Mouse (Mus musculus): Measurements from ENCODE around the gene Enox2. TPM values are rescaled to one million over a fixed set of nuclear protein-coding genes. Genes with fewer than 3 reads are reported as not detected.
"Not testable (repeated sequence)": the region's sequence is repeated elsewhere in the genome, so short reads cannot be mapped to it uniquely, and the experiment has no call there.

Enox2 gene
- polyA plus RNA-seq, 1 experiment from 2014 or later: 12.5 TPM

- no peak overlapping the region for H3K4me2 ChIP-seq
- H3K27ac ChIP-seq: no peak overlapping the region; the same call in 1 of the 2 replicates
- H3K4me3 ChIP-seq: no peak overlapping the region
- no peak overlapping the region for H3K9ac ChIP-seq
- no peaks in the 10 kb centered on the region for H3K36me3 ChIP-seq
- no peak for ATAC-seq (ENCODE audit: low FRiP score)
- H3K4me1 ChIP-seq (replicated peaks): no peaks in the 10 kb centered on the region
- no peaks in the 10 kb centered on the region for H3K27me3 ChIP-seq
- H3K9me3 ChIP-seq: no peaks in the 10 kb centered on the region
- WGBS: 40% methylated on average over 3 of the region's 3 CpGs
These were observed 163.2 kb downstream of the Enox2 start for GRCm38 (mm10) chrX:49124774-49125429.

DNA sequence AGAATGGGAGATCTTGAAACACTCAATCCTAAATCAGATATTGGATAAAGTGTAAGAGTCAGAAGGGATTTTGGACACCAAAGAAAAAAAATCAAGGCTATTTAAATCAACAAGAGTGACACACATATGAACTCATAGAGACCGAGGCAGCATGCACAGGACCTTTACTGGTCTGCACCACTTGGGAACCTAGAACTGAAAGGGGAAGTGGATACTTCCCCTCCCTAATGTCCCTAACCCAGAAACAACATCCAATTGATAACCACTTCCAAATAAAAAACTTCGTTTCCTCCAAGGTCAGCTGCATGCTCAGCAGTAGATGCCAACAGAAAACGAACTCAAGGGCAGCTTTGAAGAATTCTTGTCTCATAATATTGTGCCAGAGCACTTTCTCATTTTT, 171.6 kb downstream of the Enox2 start:
- H3K9me3 ChIP-seq: no peaks in the 10 kb centered on the region
- no peak for ATAC-seq (ENCODE audit: low FRiP score)
- H3K36me3 ChIP-seq: no peaks in the 10 kb centered on the region
- no peaks in the 10 kb centered on the region for H3K4me1 ChIP-seq (replicated peaks)
- H3K27ac ChIP-seq: no peak overlapping the region
- H3K27me3 ChIP-seq: no peaks in the 10 kb centered on the region
- no peak overlapping the region for H3K4me2 ChIP-seq
- H3K9ac ChIP-seq: no peak overlapping the region
- WGBS: 84% methylated on average over 3 of the region's 3 CpGs
- no peak overlapping the region for H3K4me3 ChIP-seq

DNA sequence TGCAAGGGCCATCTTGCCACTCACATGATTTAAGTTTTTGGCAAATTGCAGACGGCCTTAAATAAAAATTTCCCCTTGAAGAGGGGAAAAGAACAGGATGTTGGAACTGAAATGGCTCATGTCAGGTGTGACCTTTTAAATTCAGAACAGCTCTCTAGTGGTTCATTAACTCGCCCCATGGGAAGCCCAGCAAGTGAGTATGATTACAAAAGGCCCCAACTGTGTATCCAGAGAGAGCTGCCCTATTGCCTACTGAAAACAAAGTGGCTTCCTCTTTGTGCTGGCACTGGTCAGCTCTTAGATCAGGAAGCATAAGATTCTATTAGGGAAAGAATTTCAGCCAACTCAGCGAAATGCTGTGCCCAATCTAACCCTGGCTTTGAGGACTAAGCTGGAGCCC, 175.6 kb downstream of the Enox2 start:
- Histone ChIP-seq H3K4me2 (no peak overlapping the region), H3K4me3 (no peak overlapping the region), H3K9ac (no peak overlapping the region), H3K9me3 (no peaks in the 10 kb centered on the region), H3K4me1 (replicated peaks) (no peaks in the 10 kb centered on the region), H3K27me3 (no peaks in the 10 kb centered on the region), H3K36me3 (no peaks in the 10 kb centered on the region), H3K27ac (no peak overlapping the region)
- WGBS: 36% methylated on average over 3 of the region's 3 CpGs
- ATAC-seq (ENCODE audit: low FRiP score): no peak

GRCm38 (mm10) chrX:49100542-49100941, 187.5 kb downstream of the Enox2 start:
- not testable (repeated sequence) for H3K27ac ChIP-seq; ATAC-seq (ENCODE audit: low FRiP score); H3K36me3 ChIP-seq; H3K9me3 ChIP-seq; H3K27me3 ChIP-seq; H3K4me3 ChIP-seq; H3K4me1 ChIP-seq (replicated peaks); H3K9ac ChIP-seq; H3K4me2 ChIP-seq
- WGBS: 86% methylated on average over 1 of the region's 1 CpGs

DNA sequence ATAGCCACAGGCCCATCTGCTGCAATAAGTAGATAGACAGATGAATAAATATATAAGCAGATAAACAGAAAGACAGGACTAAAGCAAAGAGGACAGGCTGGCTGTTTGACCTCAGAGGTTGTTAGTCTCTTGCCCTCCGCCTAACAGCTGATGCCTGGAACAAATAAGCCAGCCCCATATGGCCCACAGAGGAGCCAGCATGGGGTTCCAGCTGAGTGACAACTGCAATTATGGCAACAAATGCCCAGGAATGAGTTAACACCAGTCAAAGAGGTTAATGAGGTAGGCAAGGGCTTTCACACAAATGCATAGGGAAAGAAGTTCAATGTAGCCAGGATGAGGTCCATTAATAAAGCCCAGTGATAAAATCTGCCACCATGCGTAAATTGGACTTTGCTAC, 191.8 kb downstream of the Enox2 start:
- no peak for ATAC-seq (ENCODE audit: low FRiP score)
- Histone ChIP-seq H3K36me3 (no peaks in the 10 kb centered on the region), H3K9ac (no peak overlapping the region), H3K27ac (no peak overlapping the region), H3K4me1 (replicated peaks) (peaks cover 6% of the 10 kb centered on the region; the same call in 1 of the 2 replicates), H3K4me2 (no peak overlapping the region), H3K4me3 (no peak overlapping the region), H3K9me3 (no peaks in the 10 kb centered on the region), H3K27me3 (no peaks in the 10 kb centered on the region)
- 37% methylated on average over 2 of the region's 2 CpGs for WGBS

DNA sequence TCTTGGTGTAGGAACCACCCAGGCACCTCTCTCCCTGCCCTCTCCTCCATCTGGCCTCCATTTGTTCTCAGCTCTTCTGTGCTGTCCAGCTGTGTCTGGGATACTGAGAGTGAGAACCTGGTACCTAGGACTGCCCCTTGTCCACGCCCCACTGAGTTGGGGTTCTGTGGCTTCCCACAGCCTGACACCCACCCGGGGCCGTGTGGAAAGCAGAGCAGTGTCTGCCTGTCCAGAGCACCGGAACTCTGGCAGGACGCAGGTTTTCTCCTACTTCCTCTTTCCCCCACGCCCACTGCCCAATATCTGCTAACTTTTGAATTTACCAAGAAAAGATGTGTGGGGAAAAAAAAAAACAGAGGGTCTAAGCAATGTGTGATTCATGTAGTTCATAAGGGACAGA, 213.0 kb downstream of the Enox2 start:
- no peaks in the 10 kb centered on the region for H3K27me3 ChIP-seq
- no peaks in the 10 kb centered on the region for H3K36me3 ChIP-seq
- H3K4me2 ChIP-seq: no peak overlapping the region
- H3K4me1 ChIP-seq (replicated peaks): no peaks in the 10 kb centered on the region
- H3K9ac ChIP-seq: no peak overlapping the region
- no peaks in the 10 kb centered on the region for H3K9me3 ChIP-seq
- WGBS: 86% methylated on average over 6 of the region's 6 CpGs
- H3K27ac ChIP-seq: no peak overlapping the region
- ATAC-seq (ENCODE audit: low FRiP score): no peak
- H3K4me3 ChIP-seq: no peak overlapping the region

DNA sequence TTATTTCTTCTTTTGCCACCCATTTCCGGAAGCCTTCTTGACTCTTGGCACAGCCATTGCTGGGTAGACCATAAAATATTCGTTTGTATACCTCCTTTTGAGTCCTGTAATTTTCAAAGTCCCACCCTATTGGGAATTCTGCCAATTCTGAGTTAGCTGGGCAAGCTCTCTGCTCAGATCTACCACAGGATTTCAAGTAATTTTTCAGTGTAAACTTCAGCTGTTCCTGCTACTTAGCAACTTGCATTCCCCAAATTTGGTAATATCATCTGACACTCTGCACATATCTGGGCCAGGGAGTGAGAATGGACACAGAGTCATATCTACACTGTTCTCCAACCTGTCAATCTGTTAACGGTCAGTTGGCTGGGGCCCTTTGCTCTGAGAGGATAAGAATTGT, 214.5 kb downstream of the Enox2 start:
- no peaks in the 10 kb centered on the region for H3K4me1 ChIP-seq (replicated peaks)
- H3K27ac ChIP-seq: no peak overlapping the region
- no peak overlapping the region for H3K4me2 ChIP-seq
- ATAC-seq (ENCODE audit: low FRiP score): no peak
- H3K27me3 ChIP-seq: no peaks in the 10 kb centered on the region
- WGBS: 76% methylated on average over 3 of the region's 3 CpGs
- H3K36me3 ChIP-seq: no peaks in the 10 kb centered on the region
- H3K9me3 ChIP-seq: no peaks in the 10 kb centered on the region
- H3K4me3 ChIP-seq: no peak overlapping the region
- no peak overlapping the region for H3K9ac ChIP-seq

GRCm38 (mm10) chrX:49045118-49045517, 242.9 kb downstream of the Enox2 start:
- Histone ChIP-seq H3K36me3 (no peaks in the 10 kb centered on the region), H3K4me3 (no peak overlapping the region), H3K27ac (no peak overlapping the region), H3K4me1 (replicated peaks) (no peaks in the 10 kb centered on the region), H3K4me2 (no peak overlapping the region), H3K27me3 (no peaks in the 10 kb centered on the region), H3K9ac (no peak overlapping the region), H3K9me3 (no peaks in the 10 kb centered on the region)
- no peak for ATAC-seq (ENCODE audit: low FRiP score)

GRCm38 (mm10) chrX:49009746-49010145, 278.3 kb downstream of the Enox2 start:
- Histone ChIP-seq H3K9me3 (no peaks in the 10 kb centered on the region), H3K4me2 (no peak overlapping the region), H3K27ac (no peak overlapping the region), H3K4me3 (no peak overlapping the region), H3K4me1 (replicated peaks) (no peaks in the 10 kb centered on the region), H3K36me3 (no peaks in the 10 kb centered on the region), H3K27me3 (no peaks in the 10 kb centered on the region), H3K9ac (no peak overlapping the region)
- no peak for ATAC-seq (ENCODE audit: low FRiP score)
- 72% methylated on average over 5 of the region's 5 CpGs for WGBS

GRCm38 (mm10) chrX:49005655-49006054, 282.4 kb downstream of the Enox2 start:
- Histone ChIP-seq H3K36me3 (no peaks in the 10 kb centered on the region), H3K9ac (no peak overlapping the region), H3K27me3 (no peaks in the 10 kb centered on the region), H3K4me3 (no peak overlapping the region), H3K27ac (no peak overlapping the region), H3K9me3 (no peaks in the 10 kb centered on the region), H3K4me1 (replicated peaks) (no peaks in the 10 kb centered on the region), H3K4me2 (no peak overlapping the region)
- WGBS: 91% methylated on average over 1 of the region's 1 CpGs
- ATAC-seq (ENCODE audit: low FRiP score): no peak

- H3K4me3 ChIP-seq: no peak overlapping the region
- H3K4me1 ChIP-seq (replicated peaks): no peaks in the 10 kb centered on the region
- 90% methylated on average over 1 of the region's 1 CpGs for WGBS
- no peaks in the 10 kb centered on the region for H3K9me3 ChIP-seq
- no peak overlapping the region for H3K4me2 ChIP-seq
- H3K36me3 ChIP-seq: no peaks in the 10 kb centered on the region
- no peaks in the 10 kb centered on the region for H3K27me3 ChIP-seq
- no peak overlapping the region for H3K27ac ChIP-seq
- ATAC-seq (ENCODE audit: low FRiP score): no peak
- H3K9ac ChIP-seq: no peak overlapping the region
These were observed 285.2 kb downstream of the Enox2 start for GRCm38 (mm10) chrX:49002892-49003291.

GRCm38 (mm10) chrX:48985653-48986052, 302.4 kb downstream of the Enox2 start:
- no peak for ATAC-seq (ENCODE audit: low FRiP score)
- Histone ChIP-seq H3K4me3 (no peak overlapping the region), H3K4me2 (no peak overlapping the region), H3K27me3 (no peaks in the 10 kb centered on the region), H3K27ac (no peak overlapping the region), H3K36me3 (no peaks in the 10 kb centered on the region), H3K4me1 (replicated peaks) (no peaks in the 10 kb centered on the region), H3K9me3 (no peaks in the 10 kb centered on the region), H3K9ac (no peak overlapping the region)
- 88% methylated on average over 5 of the region's 5 CpGs for WGBS

- ATAC-seq (ENCODE audit: low FRiP score): no peak
- Histone ChIP-seq H3K9me3 (no peaks in the 10 kb centered on the region), H3K36me3 (no peaks in the 10 kb centered on the region), H3K9ac (no peak overlapping the region), H3K4me2 (no peak overlapping the region), H3K27ac (no peak overlapping the region), H3K4me1 (replicated peaks) (no peaks in the 10 kb centered on the region), H3K4me3 (no peak overlapping the region), H3K27me3 (no peaks in the 10 kb centered on the region)
- WGBS: 86% methylated on average over 2 of the region's 2 CpGs
These were observed 303.6 kb downstream of the Enox2 start for GRCm38 (mm10) chrX:48984451-48984850.
